Mouse (Mus musculus): ENCODE results near the gene Galnt2. TPM values are rescaled to one million over a fixed set of nuclear protein-coding genes. Genes with fewer than 3 reads are reported as not detected.

Gene Galnt2
- polyA plus RNA-seq, 1 experiment, result 11.5 TPM

DNA sequence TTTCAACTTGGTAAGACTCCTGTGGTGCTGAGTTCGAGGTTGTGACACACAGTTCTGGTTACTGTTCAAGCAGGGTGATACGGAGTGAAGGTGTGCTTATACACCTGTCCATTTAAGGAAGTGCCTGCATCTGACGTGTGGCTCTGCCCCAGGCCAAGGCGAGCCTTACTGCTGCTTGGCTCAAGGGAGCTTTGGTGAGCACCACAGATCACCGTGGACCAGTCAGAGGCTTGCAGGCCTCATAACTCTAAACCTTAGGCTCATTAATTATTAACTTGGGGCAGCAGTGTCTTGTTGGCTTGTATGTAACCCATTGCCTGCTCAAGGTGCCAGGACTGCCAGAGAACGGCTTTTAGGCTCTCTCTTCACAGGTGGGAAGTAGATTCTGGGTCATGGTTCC is 17.5 kb downstream of the Galnt2 start:
- TF ChIP-seq CTCF (IDR thresholded peaks at IDR 0.05; ENCODE audit: low read depth, low read length) (no peak), EP300 (IDR thresholded peaks at IDR 0.05; ENCODE audit: insufficient read depth, low read depth, low read length) (no peak), POLR2A (IDR thresholded peaks at IDR 0.05; ENCODE audit: insufficient read depth, low read length) (no peak)
- no peaks in the 10 kb centered on the region for H3K27me3 ChIP-seq (ENCODE audit: control insufficient read depth, insufficient read depth, low read length, poor library complexity, severe bottlenecking)
- H3K9ac ChIP-seq (ENCODE audit: low read depth, poor library complexity, severe bottlenecking), result no peak overlapping the region
- no peak overlapping the region for H3K4me3 ChIP-seq (ENCODE audit: low read depth, low read length)
- H3K36me3 ChIP-seq (ENCODE audit: control insufficient read depth, insufficient read depth, low read length, poor library complexity, severe bottlenecking), result no peaks in the 10 kb centered on the region
- peaks cover 4% of the 10 kb centered on the region for H3K9me3 ChIP-seq (replicated peaks; ENCODE audit: control insufficient read depth, insufficient read depth, low read length, poor library complexity, severe bottlenecking)
- no peak overlapping the region for H3K27ac ChIP-seq (ENCODE audit: insufficient read depth, low read length)
- no peaks in the 10 kb centered on the region for H3K4me1 ChIP-seq (ENCODE audit: control insufficient read depth, insufficient read depth, low read length)

DNA sequence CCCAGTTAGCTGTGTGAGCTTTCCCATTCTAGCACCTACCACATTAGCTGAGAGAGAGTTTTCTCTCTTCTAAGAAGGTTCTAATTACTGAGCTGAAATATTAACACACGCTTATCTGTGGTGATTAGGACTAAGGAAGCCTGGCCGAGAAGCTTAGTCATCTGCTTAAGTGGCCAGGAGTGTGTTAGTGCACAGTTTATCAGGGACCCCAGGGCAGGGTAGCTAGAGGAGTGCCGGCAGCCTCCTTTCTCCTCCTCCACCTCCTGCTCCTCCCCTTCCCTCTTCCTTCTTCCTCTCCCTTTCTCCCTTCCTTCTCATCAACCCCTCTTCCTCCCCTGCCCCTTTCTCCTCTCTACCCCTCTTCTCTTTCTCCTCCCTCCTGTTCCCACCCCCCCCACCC is 19.1 kb downstream of the Galnt2 start:
- Histone ChIP-seq H3K36me3 (ENCODE audit: control insufficient read depth, insufficient read depth, low read length, poor library complexity, severe bottlenecking) (no peaks in the 10 kb centered on the region), H3K9me3 (replicated peaks; ENCODE audit: control insufficient read depth, insufficient read depth, low read length, poor library complexity, severe bottlenecking) (no peaks in the 10 kb centered on the region; the same call in 1 of the 2 replicates), H3K27me3 (ENCODE audit: control insufficient read depth, insufficient read depth, low read length, poor library complexity, severe bottlenecking) (no peaks in the 10 kb centered on the region), H3K4me3 (ENCODE audit: low read depth, low read length) (no peak overlapping the region), H3K4me1 (ENCODE audit: control insufficient read depth, insufficient read depth, low read length) (no peaks in the 10 kb centered on the region), H3K27ac (ENCODE audit: insufficient read depth, low read length) (no peak overlapping the region), H3K9ac (ENCODE audit: low read depth, poor library complexity, severe bottlenecking) (no peak overlapping the region)
- TF ChIP-seq POLR2A (IDR thresholded peaks at IDR 0.05; ENCODE audit: insufficient read depth, low read length) (no peak), CTCF (IDR thresholded peaks at IDR 0.05; ENCODE audit: low read depth, low read length) (no peak), EP300 (IDR thresholded peaks at IDR 0.05; ENCODE audit: insufficient read depth, low read depth, low read length) (no peak)

DNA sequence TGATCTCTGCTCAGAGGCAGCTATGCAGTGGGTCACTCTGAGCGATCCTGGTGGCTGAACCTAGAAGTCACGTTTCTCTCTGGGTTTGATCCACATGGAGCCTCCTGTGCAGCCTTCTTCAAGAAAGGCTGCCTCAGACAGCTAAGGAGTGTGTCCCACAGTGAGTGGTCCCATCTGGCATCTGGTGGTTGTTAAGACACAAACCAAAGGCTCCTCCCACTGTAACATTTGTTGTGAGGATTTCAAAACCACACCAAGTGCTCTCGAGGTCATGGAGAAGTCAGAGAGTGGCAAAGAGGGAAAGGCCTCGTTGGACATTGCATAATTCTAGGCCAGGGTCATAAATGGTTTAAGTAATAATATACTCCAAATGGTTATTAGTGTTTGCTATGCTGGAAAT is 19.6 kb downstream of the Galnt2 start:
- Histone ChIP-seq H3K4me1 (ENCODE audit: control insufficient read depth, insufficient read depth, low read length) (no peaks in the 10 kb centered on the region), H3K27ac (ENCODE audit: insufficient read depth, low read length) (no peak overlapping the region), H3K27me3 (ENCODE audit: control insufficient read depth, insufficient read depth, low read length, poor library complexity, severe bottlenecking) (no peaks in the 10 kb centered on the region), H3K4me3 (ENCODE audit: low read depth, low read length) (no peak overlapping the region), H3K9ac (ENCODE audit: low read depth, poor library complexity, severe bottlenecking) (no peak overlapping the region), H3K9me3 (replicated peaks; ENCODE audit: control insufficient read depth, insufficient read depth, low read length, poor library complexity, severe bottlenecking) (no peaks in the 10 kb centered on the region; the same call in 1 of the 2 replicates), H3K36me3 (ENCODE audit: control insufficient read depth, insufficient read depth, low read length, poor library complexity, severe bottlenecking) (no peaks in the 10 kb centered on the region)
- TF ChIP-seq POLR2A (IDR thresholded peaks at IDR 0.05; ENCODE audit: insufficient read depth, low read length), result no peak
- TF ChIP-seq CTCF (IDR thresholded peaks at IDR 0.05; ENCODE audit: low read depth, low read length), result no peak
- TF ChIP-seq EP300 (IDR thresholded peaks at IDR 0.05; ENCODE audit: insufficient read depth, low read depth, low read length), result no peak

DNA sequence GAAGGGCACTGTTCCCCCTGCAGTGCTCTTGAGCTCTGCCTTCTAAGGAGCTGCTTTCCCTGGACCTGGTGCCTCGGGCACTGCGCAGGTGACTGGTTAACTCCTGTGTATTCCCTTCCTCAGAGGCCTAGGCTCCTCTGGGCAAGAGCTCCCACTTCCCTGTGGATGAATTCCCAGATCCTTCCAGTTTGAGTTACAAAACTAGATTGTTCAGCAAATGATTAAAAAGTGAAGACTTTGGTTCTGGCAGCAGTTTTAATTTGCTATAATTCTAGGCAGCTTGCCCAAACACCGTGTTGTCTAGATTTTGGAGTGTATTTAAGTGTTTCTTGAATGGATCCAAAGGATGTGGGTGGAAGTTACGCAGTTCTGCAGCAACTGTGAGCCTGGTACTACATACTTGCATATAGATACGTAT is 21.4 kb downstream of the Galnt2 start:
- Histone ChIP-seq H3K9me3 (replicated peaks; ENCODE audit: control insufficient read depth, insufficient read depth, low read length, poor library complexity, severe bottlenecking) (no peaks in the 10 kb centered on the region; the same call in 1 of the 2 replicates), H3K4me3 (ENCODE audit: low read depth, low read length) (no peak overlapping the region), H3K36me3 (ENCODE audit: control insufficient read depth, insufficient read depth, low read length, poor library complexity, severe bottlenecking) (no peaks in the 10 kb centered on the region), H3K9ac (ENCODE audit: low read depth, poor library complexity, severe bottlenecking) (no peak overlapping the region), H3K27me3 (ENCODE audit: control insufficient read depth, insufficient read depth, low read length, poor library complexity, severe bottlenecking) (no peaks in the 10 kb centered on the region), H3K4me1 (ENCODE audit: control insufficient read depth, insufficient read depth, low read length) (no peaks in the 10 kb centered on the region), H3K27ac (ENCODE audit: insufficient read depth, low read length) (no peak overlapping the region)
- TF ChIP-seq EP300 (IDR thresholded peaks at IDR 0.05; ENCODE audit: insufficient read depth, low read depth, low read length) (no peak), POLR2A (IDR thresholded peaks at IDR 0.05; ENCODE audit: insufficient read depth, low read length) (no peak), CTCF (IDR thresholded peaks at IDR 0.05; ENCODE audit: low read depth, low read length) (no peak)

DNA sequence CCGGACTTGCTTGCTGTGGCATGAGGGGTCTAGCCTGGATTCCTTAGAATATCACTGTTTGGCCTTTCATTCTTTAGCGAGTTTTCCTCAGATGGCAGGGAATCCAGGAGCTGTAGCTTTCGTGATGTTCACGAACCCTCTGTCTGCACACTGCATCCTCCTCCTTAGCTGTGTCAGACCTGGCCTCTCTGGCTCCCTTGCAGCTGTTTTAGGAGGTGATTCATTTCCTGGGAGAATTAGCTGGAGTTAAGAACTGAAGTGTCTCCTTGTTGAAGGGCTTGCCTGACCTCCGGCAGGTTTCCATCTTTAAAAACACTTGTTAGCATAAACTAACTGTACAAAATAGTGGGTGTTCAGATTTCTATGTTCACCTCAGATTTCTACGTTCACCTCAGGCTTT is 22.7 kb downstream of the Galnt2 start:
- no peak overlapping the region for H3K27ac ChIP-seq (ENCODE audit: insufficient read depth, low read length)
- no peaks in the 10 kb centered on the region for H3K4me1 ChIP-seq (ENCODE audit: control insufficient read depth, insufficient read depth, low read length)
- H3K4me3 ChIP-seq (ENCODE audit: low read depth, low read length), result no peak overlapping the region
- H3K9me3 ChIP-seq (replicated peaks; ENCODE audit: control insufficient read depth, insufficient read depth, low read length, poor library complexity, severe bottlenecking), result no peaks in the 10 kb centered on the region; the same call in 1 of the 2 replicates
- H3K27me3 ChIP-seq (ENCODE audit: control insufficient read depth, insufficient read depth, low read length, poor library complexity, severe bottlenecking), result no peaks in the 10 kb centered on the region
- no peaks in the 10 kb centered on the region for H3K36me3 ChIP-seq (ENCODE audit: control insufficient read depth, insufficient read depth, low read length, poor library complexity, severe bottlenecking)
- no peak for TF ChIP-seq POLR2A (IDR thresholded peaks at IDR 0.05; ENCODE audit: insufficient read depth, low read length)
- no peak for TF ChIP-seq CTCF (IDR thresholded peaks at IDR 0.05; ENCODE audit: low read depth, low read length)
- TF ChIP-seq EP300 (IDR thresholded peaks at IDR 0.05; ENCODE audit: insufficient read depth, low read depth, low read length), result no peak
- H3K9ac ChIP-seq (ENCODE audit: low read depth, poor library complexity, severe bottlenecking), result no peak overlapping the region

DNA sequence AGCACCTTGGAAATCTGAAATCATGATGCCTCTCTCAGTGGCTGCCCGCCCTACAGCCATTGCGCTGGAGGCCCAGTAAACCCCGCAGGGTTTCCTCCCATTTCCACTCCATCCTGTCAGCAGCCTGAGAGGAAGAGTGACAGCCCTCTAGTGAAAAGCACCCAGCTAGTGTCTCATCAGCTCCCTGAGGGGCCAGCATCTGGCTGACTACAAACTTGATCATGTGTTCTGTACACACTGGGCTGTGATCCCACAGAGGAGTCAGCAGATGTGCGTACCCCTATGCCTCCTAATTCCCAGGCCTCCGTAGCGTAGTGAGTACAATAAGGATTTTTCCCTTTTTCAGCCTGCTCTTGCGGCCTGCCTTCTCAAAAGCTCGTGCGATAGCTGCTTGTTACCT is 25.6 kb downstream of the Galnt2 start:
- no peak overlapping the region for H3K4me3 ChIP-seq (ENCODE audit: low read depth, low read length)
- no peak overlapping the region for H3K9ac ChIP-seq (ENCODE audit: low read depth, poor library complexity, severe bottlenecking)
- H3K27ac ChIP-seq (ENCODE audit: insufficient read depth, low read length), result no peak overlapping the region
- H3K4me1 ChIP-seq (ENCODE audit: control insufficient read depth, insufficient read depth, low read length), result no peaks in the 10 kb centered on the region
- H3K36me3 ChIP-seq (ENCODE audit: control insufficient read depth, insufficient read depth, low read length, poor library complexity, severe bottlenecking), result no peaks in the 10 kb centered on the region
- no peaks in the 10 kb centered on the region for H3K27me3 ChIP-seq (ENCODE audit: control insufficient read depth, insufficient read depth, low read length, poor library complexity, severe bottlenecking)
- TF ChIP-seq POLR2A (IDR thresholded peaks at IDR 0.05; ENCODE audit: insufficient read depth, low read length), result no peak
- TF ChIP-seq CTCF (IDR thresholded peaks at IDR 0.05; ENCODE audit: low read depth, low read length), result no peak
- no peak for TF ChIP-seq EP300 (IDR thresholded peaks at IDR 0.05; ENCODE audit: insufficient read depth, low read depth, low read length)
- no peaks in the 10 kb centered on the region; the same call in 1 of the 2 replicates for H3K9me3 ChIP-seq (replicated peaks; ENCODE audit: control insufficient read depth, insufficient read depth, low read length, poor library complexity, severe bottlenecking)

Measured in ES-Bruce4 (cell line).